Mouse (Mus musculus): ENCODE data around the gene Enox1.

DNA sequence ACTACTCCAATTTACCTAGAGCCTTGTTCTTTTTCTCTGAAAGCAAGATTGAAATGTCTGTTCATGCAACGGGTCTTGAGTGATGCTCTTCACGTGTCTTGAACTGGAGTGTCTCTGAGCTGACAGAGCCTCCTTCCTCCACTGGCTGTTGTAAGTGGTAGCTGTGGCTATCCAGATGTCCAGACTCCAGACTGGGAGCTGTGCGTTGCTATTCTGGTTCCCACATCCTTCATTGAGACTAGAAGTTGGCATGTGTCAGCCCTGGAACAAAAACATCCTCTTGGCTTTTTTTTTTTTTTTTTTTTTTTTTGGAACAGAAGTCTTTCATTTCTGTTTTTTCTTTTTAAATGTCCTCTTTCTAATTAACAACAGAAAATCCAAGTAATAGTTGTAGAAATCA is 90.4 kb downstream of the Enox1 start:
- TF ChIP-seq TCF12 (IDR thresholded peaks at IDR 0.05; ENCODE audit: insufficient read depth, poor library complexity, severe bottlenecking) (no peak), POLR2A (IDR thresholded peaks at IDR 0.05; ENCODE audit: insufficient read length, low read depth) (no peak), POLR2AphosphoS2 (IDR thresholded peaks at IDR 0.05; ENCODE audit: insufficient read length, low read depth) (no peak)

All from myocyte (in vitro differentiated cells).